Mouse (Mus musculus) NIH3T3 (cell line): ENCODE measurements around the gene Kat14.
"Not testable (repeated sequence)": the region's sequence is repeated elsewhere in the genome, so short reads cannot be mapped to it uniquely, and the experiment has no call there.

Source experiments
- DNase-seq: peaks from one replicate; pipeline ENCODE4 v3.0.0-alpha.2; 2012; ENCODE audit warnings: low read depth

Kat14 gene

GRCm38 (mm10) chr2:144368400-144369019 lies at the start of gene Kat14, which contains the start of gene Pet117:
Kat14 (plus strand) TSS chr2:144368983.
Pet117 (plus strand) TSS chr2:144368996.
- DNase-seq: peak; percentile 96

DNA sequence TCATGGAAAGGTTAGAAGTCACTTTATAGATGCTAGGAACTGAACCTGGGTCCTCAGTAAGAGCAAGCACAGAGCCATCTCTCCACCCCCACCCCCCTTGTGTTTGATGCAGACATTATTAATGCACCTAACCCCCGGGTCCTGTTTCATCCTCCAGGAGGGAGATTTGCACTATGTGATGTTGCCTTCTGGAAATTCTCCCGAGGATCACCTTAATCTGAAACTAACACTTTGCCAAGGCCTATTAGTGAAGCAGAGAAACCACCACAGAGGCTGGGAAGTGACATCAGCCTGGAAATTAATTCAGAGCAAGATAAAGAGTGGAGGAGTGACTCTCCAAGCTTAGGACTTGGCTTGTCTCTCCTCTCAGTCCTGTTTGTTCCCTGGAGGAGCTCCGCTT lies 44.6 kb upstream of the Kat14 start:
- no peak for DNase-seq

- no peak for DNase-seq
These were observed 39.3 kb upstream of the Kat14 start for GRCm38 (mm10) chr2:144329451-144329850.

GRCm38 (mm10) chr2:144329937-144330336 lies 38.8 kb upstream of the Kat14 start:
- DNase-seq: no peak

- DNase-seq: no peak
These were observed 38.3 kb upstream of the Kat14 start for GRCm38 (mm10) chr2:144330352-144330959.

DNA sequence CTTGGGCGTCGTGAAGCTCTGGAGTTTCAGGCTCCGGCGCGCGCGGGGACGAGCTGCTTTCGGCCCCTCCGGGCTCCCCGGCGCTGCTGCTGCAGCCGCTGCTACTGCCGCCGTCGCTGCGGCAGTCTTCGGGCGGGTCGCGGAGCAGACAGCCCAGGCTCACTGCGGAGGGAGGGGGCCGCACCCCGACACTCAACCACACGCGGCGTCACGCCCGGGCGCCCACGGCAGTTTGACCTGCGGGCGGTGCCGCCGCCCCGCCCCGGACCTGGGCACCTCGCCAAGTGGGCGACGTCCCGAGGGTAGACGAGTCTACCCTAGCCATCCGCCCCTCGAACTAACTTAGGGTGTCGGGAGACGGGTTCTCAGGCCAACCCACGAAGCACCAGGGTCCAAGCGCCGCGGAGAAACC lies 37.8 kb upstream of the Kat14 start:
- no peak for DNase-seq

- DNase-seq: no peak
These were observed 37.1 kb upstream of the Kat14 start, which contains the start of gene Ovol2 for GRCm38 (mm10) chr2:144331401-144332302. Ovol2 (minus strand) TSS chr2:144332146.

DNA sequence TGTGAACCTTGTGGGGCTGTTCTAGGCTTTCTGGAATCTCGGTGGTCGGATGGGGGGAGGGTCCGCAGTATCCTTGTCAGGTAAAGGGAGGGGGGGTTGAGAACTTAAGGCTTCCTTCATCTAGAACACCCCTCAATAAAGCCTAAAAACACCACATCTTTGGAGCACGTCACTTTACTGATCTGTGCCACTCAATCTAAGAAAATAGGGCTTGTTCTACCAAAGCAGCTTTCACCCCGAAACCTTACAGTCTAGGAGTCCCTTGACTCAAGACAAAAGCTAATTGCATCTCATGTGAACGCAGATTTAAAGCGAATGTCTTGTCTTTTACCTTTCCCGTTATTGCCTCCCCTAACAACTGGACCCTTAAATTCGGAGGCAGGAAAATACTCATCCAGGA lies 36.3 kb upstream of the Kat14 start:
- no peak for DNase-seq

DNA sequence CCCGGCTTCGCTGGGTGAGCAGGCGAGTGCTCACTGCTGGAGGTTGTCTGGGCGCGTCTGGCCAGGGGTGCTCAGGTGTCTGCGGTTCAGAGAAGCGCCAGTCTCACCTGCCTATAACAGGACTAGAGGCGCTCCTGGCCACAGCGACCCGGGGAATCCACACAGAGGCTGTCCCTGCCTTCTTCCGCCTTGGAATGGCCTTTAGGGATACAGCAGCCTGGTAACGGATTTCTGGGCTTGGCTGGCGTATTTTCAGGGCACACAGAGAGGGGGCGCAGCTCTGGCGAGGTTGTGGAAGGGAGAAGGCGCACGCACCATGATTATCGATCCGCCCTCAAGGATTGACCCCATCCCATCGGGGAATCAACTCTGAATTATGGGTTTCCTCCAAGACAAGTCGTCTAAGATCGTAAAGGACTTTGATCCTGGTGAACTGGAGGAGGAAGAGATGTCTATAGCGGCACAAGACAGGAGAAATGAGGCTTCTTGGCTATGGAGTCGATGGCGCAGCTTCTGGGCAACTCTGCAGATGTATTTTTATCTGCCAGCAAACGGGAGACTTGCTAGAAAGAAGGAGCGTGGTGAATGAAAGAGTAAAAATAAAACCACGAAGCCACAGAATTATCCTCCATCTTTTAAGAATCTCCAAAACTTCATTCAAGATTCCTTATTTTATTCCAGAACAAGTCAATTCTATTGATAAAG lies 35.5 kb upstream of the Kat14 start:
- no peak for DNase-seq

DNA sequence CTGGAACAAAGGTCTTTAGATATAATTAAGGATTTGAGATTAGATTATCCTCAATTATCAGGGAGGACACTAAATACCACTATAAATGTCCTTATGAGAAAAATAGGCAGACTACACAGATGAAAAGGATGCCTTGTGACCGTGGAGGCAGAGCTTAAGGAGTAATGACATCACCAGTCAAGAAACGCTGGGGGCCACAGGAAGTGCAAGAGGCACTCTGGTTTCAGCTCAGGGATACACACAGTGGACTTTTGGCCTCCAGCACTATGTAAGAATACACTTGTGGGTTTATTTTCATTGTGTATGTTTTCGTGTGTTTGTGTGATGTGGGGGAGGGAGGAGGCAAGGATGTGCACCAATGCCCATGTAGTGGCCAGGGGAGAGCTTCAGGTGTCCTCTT lies 31.6 kb upstream of the Kat14 start:
- no peak for DNase-seq

GRCm38 (mm10) chr2:144337701-144338100 lies 31.1 kb upstream of the Kat14 start:
- no peak for DNase-seq

- not testable (repeated sequence) for DNase-seq
These were observed 30.6 kb upstream of the Kat14 start for GRCm38 (mm10) chr2:144338149-144338548.

DNA sequence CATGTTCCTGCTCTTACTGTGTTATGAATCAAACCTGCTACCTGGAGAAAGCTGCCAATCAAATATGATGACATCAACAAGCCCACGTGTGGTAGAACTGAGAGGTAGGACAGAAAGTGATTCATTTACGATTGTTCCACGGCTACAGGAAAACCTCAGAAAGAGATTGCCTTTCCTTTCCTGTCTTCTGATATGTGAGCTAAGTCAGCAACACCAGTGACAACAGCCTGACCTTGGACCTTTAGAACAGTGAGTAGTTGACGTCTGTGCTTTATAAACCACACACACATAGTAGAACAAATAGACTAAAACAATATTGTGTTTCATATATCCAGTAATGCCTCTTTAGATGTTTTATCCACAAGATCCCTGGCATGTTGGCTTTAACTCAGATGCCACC lies 25.6 kb upstream of the Kat14 start:
- no peak for DNase-seq

DNA sequence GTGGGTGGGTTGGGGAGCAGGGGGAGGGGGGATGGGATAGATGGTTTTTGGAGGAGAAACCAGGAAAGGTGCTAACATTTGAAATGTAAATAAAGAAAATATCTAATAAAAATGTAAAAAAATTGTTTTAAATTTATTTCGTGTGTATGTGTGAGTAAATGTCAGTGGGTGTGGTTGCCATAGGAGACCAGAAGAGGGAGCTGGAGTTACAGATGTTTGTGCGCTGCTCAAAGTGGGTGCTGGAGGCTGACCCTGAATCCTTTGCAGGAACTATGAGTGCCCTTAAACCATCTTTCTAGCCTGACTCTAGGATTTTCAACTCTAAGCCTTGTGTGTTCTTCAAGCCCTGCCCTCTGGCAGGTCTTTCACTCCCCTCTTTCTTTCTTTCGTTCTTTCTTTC lies 20.3 kb upstream of the Kat14 start:
- peak; percentile 19 for DNase-seq

DNA sequence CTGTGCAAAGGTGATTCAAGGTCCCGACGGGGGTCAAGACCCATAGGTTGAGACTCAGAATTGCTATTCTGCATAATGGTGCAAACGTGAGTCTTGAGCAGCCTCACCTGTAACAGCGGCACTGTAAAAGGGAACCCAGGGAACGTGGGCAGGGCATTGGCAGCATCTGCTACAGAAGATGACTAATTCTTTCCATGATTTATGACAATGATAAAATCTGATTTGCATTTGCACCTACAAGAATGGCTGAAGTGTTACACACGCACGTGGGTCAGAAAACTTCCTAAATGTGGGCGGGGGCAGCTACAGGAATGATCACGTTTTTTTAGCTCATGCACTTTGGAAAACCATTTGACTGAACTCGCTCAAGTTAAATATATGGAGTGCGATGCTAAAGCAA lies 15.9 kb upstream of the Kat14 start:
- DNase-seq: no peak

DNA sequence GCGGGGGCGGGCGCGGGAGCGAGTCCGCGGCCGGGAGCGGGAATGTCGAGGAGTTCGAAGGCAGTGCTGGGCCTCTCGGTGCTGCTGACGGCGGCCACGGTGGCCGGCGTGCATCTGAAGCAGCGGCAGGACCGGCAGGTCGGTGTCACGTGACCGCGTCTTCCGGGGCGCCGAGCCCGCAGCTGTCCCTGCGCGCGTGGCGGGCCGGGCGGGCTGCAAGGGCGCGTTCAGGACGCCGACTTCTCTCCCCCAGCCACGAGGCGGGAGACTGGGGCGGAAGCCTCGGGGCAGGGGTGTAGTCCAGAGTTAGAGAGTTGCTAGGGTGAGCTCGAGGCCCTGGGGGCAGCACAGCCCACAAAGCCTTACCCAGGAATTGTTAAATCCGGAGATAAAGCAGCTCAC lies 238 bp downstream of the Kat14 start:
- DNase-seq: peak; percentile 80

DNA sequence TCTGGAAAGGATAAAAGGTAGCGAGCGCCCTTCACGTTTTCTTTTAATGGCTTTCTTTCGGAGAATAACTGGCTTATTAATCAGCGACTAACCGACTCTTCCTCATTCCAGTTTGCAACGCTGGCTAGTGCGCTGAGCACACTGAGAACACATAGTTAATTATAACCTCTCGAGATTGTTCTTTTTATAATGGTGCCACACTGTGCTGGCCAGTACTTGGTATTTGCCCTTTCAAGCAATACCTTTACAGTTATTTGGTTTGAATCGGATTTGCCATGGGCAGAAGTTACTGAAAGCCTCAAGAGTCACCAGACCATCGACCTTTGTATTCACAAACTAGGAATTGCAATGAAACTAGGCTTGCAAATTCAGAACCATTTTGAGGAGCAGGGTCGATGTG lies 728 bp downstream of the Kat14 start:
- DNase-seq: peak; percentile 22

- DNase-seq: no peak
These were observed 2.8 kb downstream of the Kat14 start for GRCm38 (mm10) chr2:144371566-144371965.

DNA sequence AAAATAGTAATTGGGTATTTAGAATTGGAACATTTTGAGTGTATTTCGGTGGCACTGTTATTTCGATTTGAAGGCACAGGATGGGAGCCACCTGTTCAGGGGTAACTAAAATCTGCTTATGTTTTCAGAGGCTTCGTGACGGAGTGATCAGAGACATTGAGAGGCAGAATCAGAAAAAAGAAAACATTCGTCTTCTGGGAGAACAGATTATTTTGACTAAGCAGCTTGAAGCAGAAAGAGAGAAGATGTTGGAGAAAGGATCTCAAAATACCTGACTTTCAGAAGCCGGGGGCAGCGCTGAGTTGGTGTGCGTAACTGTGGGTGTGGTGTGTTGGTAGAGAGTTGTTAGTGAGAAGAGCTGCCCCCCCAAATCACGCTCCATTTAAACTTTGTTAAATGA lies 4.3 kb downstream of the Kat14 start:
- no peak for DNase-seq

GRCm38 (mm10) chr2:144375063-144375703 lies 6.4 kb downstream of the Kat14 start:
- no peak for DNase-seq

DNA sequence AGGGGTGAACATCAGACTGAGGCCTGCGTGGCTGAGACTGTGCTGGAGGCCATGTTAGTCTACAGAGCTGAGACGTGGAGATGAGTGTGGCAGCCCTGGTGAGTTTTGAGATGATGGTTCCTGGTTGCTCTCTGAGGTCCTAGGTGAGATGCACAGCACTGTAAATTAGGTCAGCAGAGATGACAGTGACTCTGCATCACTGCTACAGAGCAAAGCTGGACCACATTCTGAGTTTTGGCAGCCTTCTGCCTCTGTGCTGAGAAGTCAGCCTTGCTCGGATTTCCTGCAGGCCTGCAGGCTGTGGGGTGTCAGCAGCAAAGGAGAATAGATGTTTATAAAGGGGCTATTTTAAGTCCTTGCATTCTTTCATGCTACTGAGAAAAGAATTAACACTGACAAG lies 12.5 kb downstream of the Kat14 start:
- DNase-seq: no peak

DNA sequence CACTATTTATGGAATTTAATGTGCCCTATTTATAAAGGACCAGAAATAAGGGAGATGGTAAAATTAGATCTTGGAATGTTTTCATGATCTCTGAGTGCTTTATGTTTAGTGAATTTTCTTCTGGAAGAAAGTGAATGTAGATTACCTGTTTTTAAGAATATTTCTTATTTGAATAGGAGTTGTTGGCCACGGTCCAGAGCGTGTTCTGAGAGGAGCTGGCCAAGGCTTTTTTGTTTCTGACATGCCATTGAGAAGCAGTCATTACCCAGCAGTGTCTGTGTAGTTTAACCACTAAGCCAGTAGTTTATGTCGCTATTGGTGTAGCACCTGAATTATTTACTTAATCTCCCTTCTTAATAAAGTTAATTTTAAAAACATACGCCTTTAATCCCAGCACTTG lies 13.0 kb downstream of the Kat14 start:
- DNase-seq: no peak
